Mouse (Mus musculus) neural tube, embryonic 12.5 days (tissue): ENCODE data around the gene Cnksr3. TPM values are rescaled to one million over a fixed set of nuclear protein-coding genes. Genes with fewer than 3 reads are reported as not detected.

ENCODE experiments used
- ATAC-seq: fragments of 200-750 bp; cut with Nextera tagmentation; 2 replicates; pipeline ENCODE4 v1.8.0; 2017; ENCODE audit warnings: low read depth, mild to moderate bottlenecking, moderate TSS enrichment, moderate library complexity; ENCODE audit not compliant: low FRiP score
- H3K27ac ChIP-seq: fragments of 300-500 bp; sonication (generic); 2 replicates; pipeline ENCODE4 v1.5.1; 2016
- H3K27me3 ChIP-seq: fragments of 300-500 bp; sonication (generic); replicated peaks from 2 replicates; pipeline ENCODE4 v1.6.1; 2016; ENCODE audit warnings: mild to moderate bottlenecking
- H3K36me3 ChIP-seq: fragments of 300-500 bp; sonication (generic); 2 replicates; pipeline ENCODE4 v1.6.1; 2016; ENCODE audit warnings: mild to moderate bottlenecking
- H3K4me1 ChIP-seq: fragments of 300-500 bp; sonication (generic); 2 replicates; pipeline ENCODE4 v1.6.1; 2016
- H3K4me2 ChIP-seq: fragments of 300-500 bp; sonication (generic); replicated peaks from 2 replicates; pipeline ENCODE4 v1.6.1; 2016; ENCODE audit warnings: mild to moderate bottlenecking
- H3K4me3 ChIP-seq: fragments of 300-500 bp; sonication (generic); 2 replicates; pipeline ENCODE4 v1.5.1; 2016
- H3K9ac ChIP-seq: fragments of 300-500 bp; sonication (generic); 2 replicates; pipeline ENCODE4 v1.6.1; 2016; ENCODE audit warnings: mild to moderate bottlenecking
- H3K9me3 ChIP-seq: fragments of 300-500 bp; sonication (generic); 2 replicates; pipeline ENCODE4 v1.6.1; 2016; ENCODE audit warnings: mild to moderate bottlenecking
- WGBS: fragments of 180-500 bp; shearing (Covaris S2); methylation state at CpG from one replicate; pipeline ENCODE4 v1.1.7; 2016; 5-methylcytosine and 5-hydroxymethylcytosine counted together
- polyA plus RNA-seq: library from polyadenylated mRNA; unstranded; fragments of >200 nt; fragmentation: Nextera tagmentation; extraction: Ambion mirVana; gene quantifications from 2 replicates; pipeline ENCODE4 v1.2.1, GENCODE M21; 2016

Gene Cnksr3
- polyA plus RNA-seq, 1 experiment from 2014 or later = 7.3 TPM

DNA sequence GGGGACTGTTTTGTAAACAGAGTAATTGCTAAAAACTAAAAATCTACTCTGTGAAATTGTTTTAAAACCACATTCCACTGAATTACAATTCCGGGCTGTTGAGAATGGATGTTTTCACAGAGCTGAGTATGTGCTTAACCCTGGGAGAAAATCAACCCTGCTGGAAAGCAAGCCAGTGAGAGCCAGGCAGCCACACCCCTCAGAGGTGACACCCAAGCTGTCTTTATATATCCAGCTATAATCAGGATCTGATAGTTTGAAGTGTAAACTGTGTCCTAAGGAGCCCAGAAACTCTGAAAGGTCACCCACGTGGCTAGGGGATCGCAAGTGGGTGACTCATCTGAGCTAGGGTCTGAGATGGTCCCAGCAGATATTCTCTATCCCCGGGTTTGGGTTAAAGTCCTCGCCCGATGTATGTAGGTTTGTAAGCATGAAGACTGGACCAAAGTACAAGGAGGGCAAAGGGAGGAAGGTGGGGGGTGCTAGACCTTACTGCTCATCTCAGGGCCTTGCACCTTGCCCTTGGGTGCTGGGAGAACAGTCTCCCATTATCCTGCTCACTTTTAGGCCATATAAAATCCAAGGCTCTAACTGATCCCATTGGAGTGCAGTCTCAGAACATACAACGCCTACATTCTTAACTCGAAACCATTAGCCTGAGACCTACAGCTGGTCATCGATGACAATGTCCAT, 20.2 kb downstream of the Cnksr3 start:
- WGBS = 85% methylated on average over 9 of the region's 9 CpGs
- Histone ChIP-seq H3K4me3 (no peak overlapping the region), H3K27ac (no peak overlapping the region), H3K4me1 (no peaks in the 10 kb centered on the region), H3K4me2 (no peak overlapping the region), H3K27me3 (no peaks in the 10 kb centered on the region), H3K36me3 (no peaks in the 10 kb centered on the region), H3K9me3 (no peaks in the 10 kb centered on the region), H3K9ac (no peak overlapping the region)
- no peak for ATAC-seq

DNA sequence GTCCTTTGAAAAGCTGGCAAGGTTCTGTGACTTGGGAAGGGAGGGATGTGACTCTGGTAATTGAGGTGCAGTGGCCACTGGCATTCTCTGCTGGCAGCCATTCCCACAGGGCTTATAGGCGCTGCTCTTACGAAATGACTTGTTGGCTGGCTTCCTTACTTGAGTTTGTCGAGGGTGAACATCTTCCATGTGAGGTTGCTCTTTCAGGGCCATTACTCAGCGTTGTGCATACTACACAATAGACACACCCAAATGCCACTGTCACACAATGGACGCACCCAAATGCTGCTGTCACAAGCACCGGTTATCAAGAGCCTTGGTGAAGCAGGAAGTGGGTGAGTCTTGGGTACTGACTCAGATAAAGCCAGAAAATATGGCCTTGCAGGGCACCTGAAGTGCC, 22.8 kb downstream of the Cnksr3 start:
- no peaks in the 10 kb centered on the region for H3K36me3 ChIP-seq
- no peak overlapping the region for H3K4me2 ChIP-seq
- H3K4me1 ChIP-seq = no peaks in the 10 kb centered on the region
- H3K4me3 ChIP-seq = no peak overlapping the region
- no peak for ATAC-seq
- no peaks in the 10 kb centered on the region for H3K9me3 ChIP-seq
- no peak overlapping the region for H3K9ac ChIP-seq
- H3K27me3 ChIP-seq = no peaks in the 10 kb centered on the region
- H3K27ac ChIP-seq = no peak overlapping the region
- WGBS = 85% methylated on average over 6 of the region's 6 CpGs

DNA sequence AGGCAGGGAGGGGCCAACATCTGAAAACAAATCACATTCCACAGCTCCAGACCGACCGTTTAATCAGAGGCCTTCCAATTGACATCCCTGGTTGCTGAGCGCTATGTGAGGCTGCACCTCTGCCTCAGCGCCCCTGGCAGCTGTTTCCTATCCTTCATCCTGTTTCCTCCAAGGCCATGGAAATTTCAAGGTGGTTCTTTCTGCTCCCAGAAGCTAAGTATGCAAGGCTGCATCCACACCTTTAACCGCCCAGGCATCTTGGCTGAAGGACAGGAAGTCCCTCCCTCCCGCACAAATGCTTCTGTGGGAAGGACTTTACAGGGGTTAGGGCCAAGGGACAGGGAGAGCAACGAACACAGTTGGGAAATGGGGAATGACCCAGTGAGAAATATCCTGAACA, 24.2 kb downstream of the Cnksr3 start:
- Histone ChIP-seq H3K36me3 (no peaks in the 10 kb centered on the region), H3K4me3 (no peak overlapping the region), H3K9me3 (no peaks in the 10 kb centered on the region), H3K4me2 (no peak overlapping the region), H3K27ac (no peak overlapping the region), H3K4me1 (peaks cover 4% of the 10 kb centered on the region; the same call in 1 of the 2 replicates), H3K9ac (no peak overlapping the region), H3K27me3 (no peaks in the 10 kb centered on the region)
- no peak for ATAC-seq
- WGBS = 73% methylated on average over 7 of the region's 7 CpGs

DNA sequence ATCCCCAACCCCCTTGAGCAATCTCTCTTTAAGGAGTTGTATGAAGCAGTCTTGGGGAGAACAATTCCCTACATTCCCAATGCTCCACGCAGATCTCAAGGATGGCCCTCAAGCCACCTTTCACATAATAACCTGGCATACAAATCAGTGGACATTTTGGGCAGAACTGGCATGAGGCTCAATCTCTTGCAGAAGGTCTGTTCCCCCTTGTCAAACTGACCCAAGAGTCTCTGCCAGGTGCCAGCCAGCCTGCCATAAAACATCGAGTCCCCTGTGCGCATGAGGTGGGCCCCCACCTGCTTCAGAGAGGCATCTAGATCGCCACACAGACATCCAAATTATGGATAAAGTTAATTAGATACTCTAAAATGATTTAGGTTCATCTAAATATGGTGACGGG, 25.0 kb downstream of the Cnksr3 start:
- Histone ChIP-seq H3K27me3 (no peaks in the 10 kb centered on the region), H3K9me3 (no peaks in the 10 kb centered on the region), H3K27ac (no peak overlapping the region), H3K4me3 (no peak overlapping the region), H3K4me2 (no peak overlapping the region), H3K36me3 (no peaks in the 10 kb centered on the region), H3K9ac (no peak overlapping the region), H3K4me1 (peaks cover 8% of the 10 kb centered on the region; the same call in 1 of the 2 replicates)
- WGBS = 91% methylated on average over 5 of the region's 5 CpGs
- no peak for ATAC-seq

DNA sequence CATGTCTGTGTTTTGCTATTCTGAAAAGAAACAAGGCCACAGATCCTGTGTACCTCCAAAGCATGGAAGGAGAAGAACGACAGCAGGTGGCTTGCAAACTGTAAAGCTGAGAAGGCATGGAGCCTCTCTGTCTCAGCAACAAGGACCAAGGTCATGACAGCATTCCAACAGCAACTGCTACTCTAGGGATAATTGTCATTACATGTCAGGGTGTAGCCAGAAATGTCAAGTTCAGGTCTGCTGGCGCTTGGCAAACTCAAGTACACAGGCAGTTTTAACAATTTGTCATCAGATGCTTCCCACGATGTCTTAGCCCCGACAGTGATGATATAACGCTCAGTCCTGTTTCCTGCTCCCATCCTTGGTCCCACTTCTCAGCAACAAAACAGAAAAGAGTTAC, 26.0 kb downstream of the Cnksr3 start:
- Histone ChIP-seq H3K4me2 (no peak overlapping the region), H3K9me3 (no peaks in the 10 kb centered on the region), H3K4me1 (peaks cover 8% of the 10 kb centered on the region; the same call in 1 of the 2 replicates), H3K27ac (no peak overlapping the region), H3K36me3 (no peaks in the 10 kb centered on the region), H3K4me3 (no peak overlapping the region), H3K9ac (no peak overlapping the region), H3K27me3 (no peaks in the 10 kb centered on the region)
- whole genome bisulfite sequencing = 91% methylated on average over 5 of the region's 5 CpGs
- ATAC-seq = no peak

DNA sequence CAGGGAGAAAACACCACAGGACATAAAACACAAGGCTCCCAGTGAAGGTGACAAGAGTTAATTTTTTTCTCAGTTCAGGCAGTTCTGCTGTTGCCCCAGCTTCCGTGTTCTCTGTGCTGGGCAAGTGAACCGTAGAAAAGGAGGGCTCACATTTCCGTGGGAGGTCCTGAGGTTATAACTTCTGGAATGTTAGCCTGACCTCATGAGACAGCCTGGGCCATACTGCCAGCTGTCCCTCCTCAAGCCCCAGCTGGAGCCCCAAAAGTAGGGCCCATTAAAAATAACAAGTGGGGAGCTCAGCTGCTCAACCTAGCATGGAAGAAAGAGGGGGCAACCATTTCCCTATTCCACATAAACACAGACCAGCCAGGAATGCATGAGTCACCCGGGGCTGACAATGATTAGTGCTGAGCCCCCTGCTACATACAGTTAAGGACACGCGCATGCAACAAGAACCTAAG, 28.8 kb downstream of the Cnksr3 start:
- Histone ChIP-seq H3K4me1 (peaks cover 8% of the 10 kb centered on the region; the same call in 1 of the 2 replicates), H3K27me3 (no peaks in the 10 kb centered on the region), H3K27ac (no peak overlapping the region), H3K4me3 (no peak overlapping the region), H3K4me2 (0 out of 2 replicates have a peak overlapping the region, but pooled peaks have one; percentile 14), H3K36me3 (no peaks in the 10 kb centered on the region), H3K9ac (no peak overlapping the region), H3K9me3 (no peaks in the 10 kb centered on the region)
- ATAC-seq = no peak
- 48% methylated on average over 6 of the region's 6 CpGs for WGBS

DNA sequence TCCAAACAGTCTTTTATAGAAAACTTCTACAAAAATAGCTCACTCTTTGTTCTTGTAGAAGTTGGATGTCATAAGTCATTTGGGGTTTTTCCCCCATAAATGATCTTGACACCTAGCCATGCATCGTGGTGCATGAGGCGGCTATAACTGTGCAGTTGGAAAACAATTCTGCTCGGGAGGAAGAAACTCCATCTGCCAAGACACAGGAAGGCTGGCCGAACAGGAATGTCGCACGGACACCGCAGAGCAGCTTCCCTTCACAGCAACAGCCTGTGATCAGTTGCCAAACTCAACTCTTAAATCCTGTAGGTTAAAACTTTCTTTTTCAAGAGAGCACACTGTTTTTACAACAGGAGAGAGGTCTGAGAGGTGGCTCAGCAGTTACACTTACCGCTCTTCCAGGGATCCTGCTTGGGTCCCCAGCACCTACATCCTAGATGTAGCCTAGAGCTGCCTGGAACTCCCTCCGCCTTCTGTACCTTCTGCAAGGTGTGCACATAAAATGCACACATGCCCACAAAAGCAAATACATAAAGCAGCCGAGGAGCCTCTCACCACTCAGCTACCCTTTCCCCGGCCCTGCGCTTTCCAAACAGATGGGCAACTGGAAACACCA, 29.4 kb downstream of the Cnksr3 start:
- no peak overlapping the region for H3K27ac ChIP-seq
- 68% methylated on average over 12 of the region's 12 CpGs for WGBS

DNA sequence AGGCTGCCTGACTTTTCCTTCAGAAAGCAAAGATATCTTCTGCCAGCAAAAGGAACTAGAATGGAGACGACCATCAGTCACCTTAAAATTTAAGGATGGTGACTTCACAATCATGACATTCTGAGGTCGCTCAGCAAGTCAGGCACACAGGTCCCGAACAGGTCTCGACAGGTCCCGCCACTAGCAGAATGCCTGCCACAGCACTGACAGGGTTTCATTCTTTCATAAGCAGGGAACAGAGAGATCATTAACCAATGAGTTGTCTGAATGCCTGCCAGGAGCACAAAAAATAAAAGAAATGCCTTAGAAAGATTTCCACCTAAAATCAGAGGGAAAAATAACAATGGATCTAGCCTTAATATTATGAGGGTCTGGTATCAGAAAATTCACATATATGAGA, 31.7 kb downstream of the Cnksr3 start:
- H3K36me3 ChIP-seq = no peaks in the 10 kb centered on the region
- H3K9me3 ChIP-seq = no peaks in the 10 kb centered on the region
- no peak overlapping the region for H3K27ac ChIP-seq
- ATAC-seq = no peak
- no peak overlapping the region for H3K9ac ChIP-seq
- no peak overlapping the region for H3K4me3 ChIP-seq
- 88% methylated on average over 5 of the region's 5 CpGs for WGBS
- H3K4me2 ChIP-seq = no peak overlapping the region
- H3K4me1 ChIP-seq = peaks cover 8% of the 10 kb centered on the region; the same call in 1 of the 2 replicates
- H3K27me3 ChIP-seq = no peaks in the 10 kb centered on the region

More for the DNA sequence above, 29.4 kb downstream of the Cnksr3 start:
- H3K4me2 ChIP-seq = 0 out of 2 replicates have a peak overlapping the region, but pooled peaks have one; percentile 14
- no peak overlapping the region for H3K9ac ChIP-seq
- no peak for ATAC-seq
- no peaks in the 10 kb centered on the region for H3K9me3 ChIP-seq
- H3K36me3 ChIP-seq = no peaks in the 10 kb centered on the region
- H3K4me3 ChIP-seq = no peak overlapping the region
- H3K4me1 ChIP-seq = peaks cover 8% of the 10 kb centered on the region; the same call in 1 of the 2 replicates
- H3K27me3 ChIP-seq = no peaks in the 10 kb centered on the region

DNA sequence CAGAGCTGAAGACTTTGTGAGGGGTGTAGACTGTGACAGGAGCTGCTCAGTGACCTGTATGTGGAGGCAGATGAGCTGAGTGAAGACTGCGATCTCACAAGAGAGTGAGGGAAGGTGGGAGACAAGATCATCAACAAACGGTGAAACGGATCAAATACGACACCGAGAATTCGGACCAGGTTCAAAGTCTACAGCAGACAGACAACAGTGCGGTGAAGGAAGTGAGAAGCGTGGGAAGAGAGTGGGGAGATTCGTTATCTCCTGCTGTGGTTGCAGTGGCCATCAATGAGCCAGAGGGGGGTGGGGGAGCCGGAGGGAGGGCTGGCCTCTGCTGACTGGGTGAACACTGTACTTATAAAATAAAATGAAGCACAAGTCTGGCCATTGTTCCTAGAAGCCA, 33.5 kb downstream of the Cnksr3 start:
- Histone ChIP-seq H3K27ac (no peak overlapping the region), H3K9ac (no peak overlapping the region), H3K4me1 (peaks cover 8% of the 10 kb centered on the region; the same call in 1 of the 2 replicates), H3K9me3 (no peaks in the 10 kb centered on the region), H3K36me3 (no peaks in the 10 kb centered on the region), H3K4me3 (no peak overlapping the region), H3K4me2 (no peak overlapping the region), H3K27me3 (no peaks in the 10 kb centered on the region)
- no peak for ATAC-seq
- WGBS = 78% methylated on average over 10 of the region's 10 CpGs

DNA sequence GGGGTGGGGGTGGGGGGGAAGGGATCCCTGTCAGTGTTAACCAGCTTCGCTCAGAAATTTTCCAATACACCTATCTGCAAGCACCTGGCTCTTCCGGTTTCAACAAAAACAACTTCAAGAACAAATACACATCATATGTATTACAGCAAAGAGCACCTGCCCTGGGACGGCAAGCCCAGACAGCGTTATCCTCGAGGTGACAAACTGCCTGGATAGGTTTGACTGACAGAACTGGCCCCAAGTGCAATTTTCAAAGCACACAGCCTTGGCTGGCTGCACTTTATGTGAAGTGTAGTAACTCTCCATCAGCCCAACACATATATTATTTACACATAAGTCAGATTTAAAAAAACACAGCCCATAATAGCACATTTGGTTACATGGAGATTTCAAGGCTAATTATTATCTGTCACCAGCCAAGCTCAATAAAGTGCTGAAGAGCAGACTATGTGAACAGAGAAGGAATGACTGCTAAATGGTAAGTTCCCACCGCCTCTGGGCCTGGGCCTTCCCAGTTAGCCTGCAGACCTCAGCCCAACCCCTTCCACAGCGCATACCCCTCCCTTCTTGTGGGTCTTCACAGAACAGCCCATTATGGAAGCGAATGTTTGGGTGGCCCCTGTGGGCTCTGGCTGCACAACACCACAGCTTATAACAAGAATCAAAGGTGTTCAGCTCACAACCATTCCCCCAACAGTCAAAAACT, 35.7 kb downstream of the Cnksr3 start:
- no peaks in the 10 kb centered on the region for H3K36me3 ChIP-seq
- H3K27me3 ChIP-seq = no peaks in the 10 kb centered on the region
- no peaks in the 10 kb centered on the region for H3K9me3 ChIP-seq
- H3K4me2 ChIP-seq = no peak overlapping the region
- no peak overlapping the region for H3K27ac ChIP-seq
- WGBS = 93% methylated on average over 8 of the region's 8 CpGs
- ATAC-seq = no peak
- H3K9ac ChIP-seq = no peak overlapping the region
- no peak overlapping the region for H3K4me3 ChIP-seq
- no peaks in the 10 kb centered on the region for H3K4me1 ChIP-seq

DNA sequence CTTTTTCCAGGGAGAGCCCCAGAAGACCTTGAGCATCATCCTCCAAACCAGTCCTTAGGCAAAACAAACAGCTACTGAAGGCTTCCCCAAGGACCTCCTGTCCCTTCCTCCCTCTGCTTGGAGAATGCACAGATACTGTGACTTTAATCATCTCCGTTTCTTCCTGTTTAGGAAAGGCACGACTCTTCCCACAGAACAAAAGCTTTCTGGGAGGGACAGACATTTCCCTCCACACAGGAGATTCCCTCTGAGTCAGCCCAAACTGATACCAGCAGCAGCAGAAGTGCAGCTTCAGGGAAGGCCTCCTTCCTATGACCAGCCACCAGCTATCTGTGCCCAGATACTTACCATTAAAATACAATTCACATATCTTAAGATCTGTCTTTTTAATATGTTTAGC, 37.6 kb downstream of the Cnksr3 start:
- Histone ChIP-seq H3K4me1 (no peaks in the 10 kb centered on the region), H3K27ac (no peak overlapping the region), H3K9ac (no peak overlapping the region), H3K4me2 (no peak overlapping the region), H3K9me3 (no peaks in the 10 kb centered on the region), H3K27me3 (no peaks in the 10 kb centered on the region), H3K36me3 (no peaks in the 10 kb centered on the region), H3K4me3 (no peak overlapping the region)
- ATAC-seq = no peak
- 53% methylated on average over 2 of the region's 2 CpGs for WGBS

DNA sequence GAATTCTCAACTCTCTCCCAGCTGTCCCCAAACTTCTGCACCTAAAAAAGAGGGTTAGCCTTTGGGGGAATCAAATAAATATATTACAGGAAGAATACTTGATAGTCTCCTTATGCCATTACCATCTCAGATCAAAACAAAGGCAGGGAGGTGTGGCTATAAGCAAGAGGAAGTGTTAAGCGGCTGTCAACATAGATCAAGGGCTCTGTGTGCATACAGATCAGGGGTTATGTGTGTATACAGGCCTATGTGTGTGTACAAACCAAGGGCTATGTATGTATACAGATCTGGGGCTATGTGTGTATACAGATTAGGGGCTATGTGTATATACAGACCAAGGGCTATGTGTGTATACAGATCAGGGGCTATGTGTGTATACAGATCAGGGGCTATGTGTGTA, 38.9 kb downstream of the Cnksr3 start:
- H3K36me3 ChIP-seq = no peaks in the 10 kb centered on the region
- ATAC-seq = no peak
- H3K27me3 ChIP-seq = no peaks in the 10 kb centered on the region
- H3K9ac ChIP-seq = no peak overlapping the region
- H3K27ac ChIP-seq = no peak overlapping the region
- H3K4me3 ChIP-seq = no peak overlapping the region
- WGBS = 84% methylated on average over 1 of the region's 1 CpGs
- H3K4me2 ChIP-seq = no peak overlapping the region
- H3K4me1 ChIP-seq = no peaks in the 10 kb centered on the region
- H3K9me3 ChIP-seq = no peaks in the 10 kb centered on the region
